Mouse (Mus musculus): ENCODE measurements around the gene Entpd6.

DNA sequence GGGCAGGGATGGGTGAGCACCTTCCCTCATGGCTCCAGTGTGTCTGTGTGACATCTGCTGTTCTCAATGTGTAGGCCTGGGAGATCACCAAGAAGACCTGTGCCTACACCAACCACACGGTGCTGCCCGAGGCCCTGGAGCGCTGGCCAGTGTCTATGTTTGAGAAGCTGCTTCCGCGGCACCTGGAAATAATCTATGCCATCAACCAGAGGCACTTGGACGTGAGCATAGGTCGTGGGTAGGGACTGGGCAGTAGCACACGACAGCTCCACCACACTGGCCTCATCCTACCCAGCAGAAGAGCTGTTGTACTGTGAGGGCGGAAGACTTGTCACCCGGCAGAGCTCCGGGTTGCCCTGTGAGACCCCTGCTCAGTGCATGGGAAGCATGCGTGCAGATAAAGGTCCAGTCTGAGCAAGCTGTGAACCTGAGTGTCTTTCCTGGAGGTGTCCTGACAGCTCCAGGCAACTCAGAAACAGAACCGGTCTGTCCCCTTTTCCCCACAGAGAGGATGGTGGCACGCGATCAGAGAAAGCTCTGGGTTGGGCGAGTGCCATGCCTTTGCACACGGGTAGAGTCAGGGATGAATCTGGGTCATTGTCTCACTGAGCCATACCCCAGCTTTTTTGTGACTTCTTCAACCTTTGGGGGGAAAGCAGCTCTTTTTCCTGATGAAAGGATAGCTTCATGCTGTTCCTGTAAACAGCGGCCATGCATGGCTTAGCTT is 68.0 kb downstream of the Entpd6 start:
- no peak for TF ChIP-seq CTCF (IDR thresholded peaks at IDR 0.05; ENCODE audit: low read depth)
- no peak for TF ChIP-seq EP300 (IDR thresholded peaks at IDR 0.05; ENCODE audit: low read depth)

Measured in heart, postnatal 0 days (tissue).